Mouse (Mus musculus) neural tube, embryonic 13.5 days (tissue): ENCODE results near the gene Vmn2r47. TPM values are rescaled to one million over a fixed set of nuclear protein-coding genes. Genes with fewer than 3 reads are reported as not detected.
"Not testable (repeated sequence)": the region's sequence is repeated elsewhere in the genome, so short reads cannot be mapped to it uniquely, and the experiment has no call there.

Experiments
- ATAC-seq: fragments of 200-750 bp; cut with Nextera tagmentation; 2 replicates; pipeline ENCODE4 v1.8.0; 2017; ENCODE audit warnings: low read depth, mild to moderate bottlenecking, moderate TSS enrichment, moderate library complexity
- H3K27ac ChIP-seq: fragments of 300-500 bp; sonication (generic); replicated peaks from 2 replicates; pipeline ENCODE4 v1.5.1; 2015; ENCODE audit warnings: moderate library complexity, mild to moderate bottlenecking, inconsistent platforms
- H3K27me3 ChIP-seq: fragments of 300-500 bp; sonication (generic); 2 replicates; pipeline ENCODE4 v1.6.1; 2015; ENCODE audit warnings: mild to moderate bottlenecking, inconsistent platforms
- H3K36me3 ChIP-seq: fragments of 300-500 bp; sonication (generic); 2 replicates; pipeline ENCODE4 v1.6.1; 2015; ENCODE audit warnings: mild to moderate bottlenecking, inconsistent platforms
- H3K4me1 ChIP-seq: fragments of 300-500 bp; sonication (generic); replicated peaks from 2 replicates; pipeline ENCODE4 v1.6.1; 2015; ENCODE audit warnings: inconsistent platforms
- H3K4me2 ChIP-seq: fragments of 300-500 bp; sonication (generic); 2 replicates; pipeline ENCODE4 v1.6.1; 2015; ENCODE audit warnings: inconsistent platforms, mild to moderate bottlenecking, moderate library complexity
- H3K4me3 ChIP-seq: fragments of 300-500 bp; sonication (generic); 2 replicates; pipeline ENCODE4 v1.5.1; 2015; ENCODE audit warnings: mild to moderate bottlenecking, inconsistent platforms
- H3K9ac ChIP-seq: fragments of 300-500 bp; sonication (generic); 2 replicates; pipeline ENCODE4 v1.6.1; 2015; ENCODE audit warnings: moderate library complexity, mild to moderate bottlenecking, inconsistent platforms
- H3K9me3 ChIP-seq: fragments of 300-500 bp; sonication (generic); 2 replicates; pipeline ENCODE4 v1.6.1; 2016; ENCODE audit warnings: inconsistent platforms
- WGBS: fragments of 180-500 bp; shearing (Covaris S2); methylation state at CpG from one replicate; pipeline ENCODE4 v1.1.7; 2015; 5-methylcytosine and 5-hydroxymethylcytosine counted together
- polyA plus RNA-seq: library from polyadenylated mRNA; unstranded; fragments of >200 nt; fragmentation: Nextera tagmentation; extraction: Ambion mirVana; gene quantifications from 2 replicates; pipeline ENCODE4 v1.2.1, GENCODE M21; 2015

The Vmn2r47 gene
- polyA plus RNA-seq: not detected in 2 replicates

- not testable (repeated sequence) for H3K9me3 ChIP-seq, H3K27ac ChIP-seq, H3K4me2 ChIP-seq, H3K36me3 ChIP-seq, ATAC-seq, H3K4me1 ChIP-seq, H3K9ac ChIP-seq, H3K4me3 ChIP-seq, H3K27me3 ChIP-seq
- no CpG with 5 or more reads among the region's 1 CpGs for WGBS
Measured at GRCm38 (mm10) chr7:9841225-9841624, at the start of gene Vmn2r47. Gene Vmn2r47 (minus strand): TSS chr7:9841325.

DNA sequence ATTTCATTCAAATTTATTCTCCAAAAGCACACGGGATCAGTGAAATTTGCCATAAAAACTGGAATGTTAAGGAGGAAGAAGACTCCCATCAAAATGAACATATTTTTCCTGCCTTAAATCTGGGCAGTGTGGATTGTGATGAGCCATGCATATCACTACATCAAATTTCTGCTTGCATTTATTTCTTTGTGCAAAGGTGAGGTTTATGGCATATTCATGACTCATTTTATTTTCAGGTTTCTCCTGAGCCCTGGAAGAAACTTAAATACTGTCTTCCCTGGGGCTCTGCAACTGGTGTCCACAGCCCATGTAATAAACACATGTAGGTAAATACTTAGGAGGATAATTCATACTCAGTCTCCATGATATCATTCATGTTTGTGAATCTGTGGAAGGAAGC lies 70.7 kb downstream of the Vmn2r47 start, which contains the start of gene Vmn2r46:
TSS of gene Vmn2r46 (minus strand) at position 101 of the 400 bp plus-strand sequence.
- no CpG with 5 or more reads among the region's 1 CpGs for WGBS

More for the DNA sequence above, 70.7 kb downstream of the Vmn2r47 start, which contains the start of gene Vmn2r46:
- ATAC-seq, H3K9ac ChIP-seq, H3K27me3 ChIP-seq, H3K36me3 ChIP-seq, H3K4me3 ChIP-seq, H3K4me2 ChIP-seq, H3K27ac ChIP-seq, H3K9me3 ChIP-seq, H3K4me1 ChIP-seq: not testable (repeated sequence)

Other genes starting within 250 kb of the Vmn2r47 start
- not detected in 2 replicates for gene Vmn2r46, start 70.8 kb downstream of the Vmn2r47 start, polyA plus RNA-seq
- gene Vmn2r48, start 112.3 kb upstream of the Vmn2r47 start, polyA plus RNA-seq: not detected in 2 replicates
- not detected in 2 replicates for gene Vmn2r49, start 150.9 kb upstream of the Vmn2r47 start, polyA plus RNA-seq
- not detected in 2 replicates for gene Vmn2r50, start 212.0 kb upstream of the Vmn2r47 start, polyA plus RNA-seq